23 mouse cellular contexts compared by ENCODE assay signal in the genomic region with DNA sequence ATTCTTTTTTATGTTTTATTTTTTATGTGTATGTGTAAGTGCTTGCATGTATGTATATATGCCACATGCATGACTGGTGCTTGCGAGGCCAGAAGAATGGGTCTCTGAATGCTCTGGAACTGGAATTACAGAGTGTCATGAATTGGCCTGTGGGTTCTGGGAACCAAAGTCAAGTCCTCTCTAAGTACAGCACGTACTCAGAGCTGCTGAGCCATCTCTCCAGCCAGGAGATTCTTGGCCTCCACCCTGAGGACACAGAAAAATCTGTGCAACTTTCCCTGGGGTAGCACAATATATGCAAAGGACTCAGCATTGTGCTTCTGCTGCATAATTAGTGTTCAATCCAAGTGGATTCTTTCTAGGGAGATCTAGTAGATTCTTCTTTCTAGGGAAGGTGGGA. TPM values are rescaled to one million over a fixed set of nuclear protein-coding genes. Genes with fewer than 3 reads are reported as not detected.
A peak's percentile ranks its signal among the peaks of the same experiment; 100 is the strongest.
DNase-seq lines count a peak whose midpoint lies in the region; ATAC-seq and TF ChIP-seq lines count a peak whose summit lies in the region.
"Had no signal": no experiment of that assay in that cellular context is flagged by ENCODE, and none has a peak within 500 bp of the region (broad histone marks: within the 10 kb centered on the region; RNA-seq: fewer than 3 reads in every experiment).

No protein-coding gene starts in this region.

- WGBS in kidney, embryonic 16.5 days = 75% methylated on average over 2 of the region's 2 CpGs
- 78% methylated on average over 2 of the region's 2 CpGs for WGBS in forebrain, embryonic 12.5 days

- no peak overlapping the region for H3K4me3 ChIP-seq in gastrocnemius, adult 2 months
- H3K4me3 ChIP-seq in kidney, embryonic 16.5 days (ENCODE audit: low read length) = no peak overlapping the region
- H3K4me3 ChIP-seq in bone marrow macrophage, adult 2 months (ENCODE audit: insufficient read depth, low read length) = no peak overlapping the region
- H3K4me3 ChIP-seq in forebrain, embryonic 12.5 days (replicated peaks) = no peak overlapping the region
- H3K4me3 ChIP-seq: embryonic facial prominence, embryonic 12.5 days; forebrain, embryonic 10.5 days; heart, embryonic 13.5 days; hindbrain, embryonic 15.5 days; midbrain, embryonic 15.5 days had no signal

- ATAC-seq in kidney, embryonic 16.5 days (ENCODE audit: low FRiP score, low TSS enrichment) = no peak
- no peak for ATAC-seq in forebrain, embryonic 12.5 days (ENCODE audit: low FRiP score)
- ATAC-seq: intestine, embryonic 16.5 days; midbrain, embryonic 15.5 days had no signal

- H3K9me3 ChIP-seq in kidney, embryonic 16.5 days (ENCODE audit: low read length) = no peaks in the 10 kb centered on the region
- no peaks in the 10 kb centered on the region for H3K9me3 ChIP-seq in forebrain, embryonic 12.5 days
- H3K9me3 ChIP-seq: embryonic facial prominence, embryonic 12.5 days; forebrain, embryonic 10.5 days; heart, embryonic 13.5 days; hindbrain, embryonic 15.5 days; midbrain, embryonic 15.5 days had no signal

- H3K27ac ChIP-seq in gastrocnemius, adult 2 months = peak overlapping the region; percentile 79
- H3K27ac ChIP-seq in kidney, embryonic 16.5 days (ENCODE audit: low read length) = peak overlapping the region; percentile 41; the same call in 1 of the 2 replicates
- H3K27ac ChIP-seq in bone marrow macrophage, adult 2 months (ENCODE audit: insufficient read depth, low read depth, low read length) = peak overlapping the region; percentile 39
- no peak overlapping the region for H3K27ac ChIP-seq in forebrain, embryonic 12.5 days
- H3K27ac ChIP-seq: embryonic facial prominence, embryonic 12.5 days; forebrain, embryonic 10.5 days; heart, embryonic 13.5 days; hindbrain, embryonic 15.5 days; midbrain, embryonic 15.5 days had no signal

- peak; percentile 73 for DNase-seq in gastrocnemius, adult 2 months
- DNase-seq in gastrocnemius, postnatal 10 days = no peak
- no peak for DNase-seq in kidney, postnatal 36 days
- DNase-seq in heart, postnatal 10 days = peak; percentile 24 to 42
- no peak for DNase-seq in lung, postnatal 14 days
- DNase-seq: adrenal gland, postnatal 10 days; cerebellum, adult 2 months; kidney, postnatal 14 days; layer of hippocampus, adult 9-11 months; liver; lung, adult 18-20 months; spleen, adult 18-20 months; thymus, postnatal 25 days had no signal

- H3K36me3 ChIP-seq in kidney, embryonic 16.5 days (ENCODE audit: insufficient read depth, low read length) = no peaks in the 10 kb centered on the region
- no peaks in the 10 kb centered on the region for H3K36me3 ChIP-seq in forebrain, embryonic 12.5 days (replicated peaks)
- H3K36me3 ChIP-seq: embryonic facial prominence, embryonic 12.5 days; forebrain, embryonic 10.5 days; heart, embryonic 13.5 days; hindbrain, embryonic 15.5 days; midbrain, embryonic 15.5 days had no signal

- intact Hi-C loops in gastrocnemius, adult 2 months (cut with DNase I) = no loop called here
- intact Hi-C loops in heart, postnatal 10 days (cut with DNase I) = no loop called here

- no peaks in the 10 kb centered on the region for H3K27me3 ChIP-seq in kidney, embryonic 16.5 days (ENCODE audit: insufficient read depth, low read length)
- no peaks in the 10 kb centered on the region for H3K27me3 ChIP-seq in forebrain, embryonic 12.5 days
- H3K27me3 ChIP-seq: embryonic facial prominence, embryonic 12.5 days; heart, embryonic 13.5 days; hindbrain, embryonic 15.5 days; midbrain, embryonic 15.5 days had no signal

- no peak for TF ChIP-seq POLR2A in bone marrow macrophage, adult 2 months (IDR thresholded peaks at IDR 0.05; ENCODE audit: borderline replicate concordance, low read depth, low read length)

- TF ChIP-seq CTCF in gastrocnemius, adult 2 months (IDR thresholded peaks at IDR 0.05) = no peak
- no peak for TF ChIP-seq CTCF in bone marrow macrophage, adult 2 months (IDR thresholded peaks at IDR 0.05; ENCODE audit: low read depth, low read length)

- no peak overlapping the region for H3K9ac ChIP-seq in kidney, embryonic 16.5 days (replicated peaks; ENCODE audit: low read length)
- H3K9ac ChIP-seq in forebrain, embryonic 12.5 days = no peak overlapping the region
- H3K9ac ChIP-seq: embryonic facial prominence, embryonic 12.5 days; heart, embryonic 13.5 days; hindbrain, embryonic 15.5 days; midbrain, embryonic 15.5 days had no signal

- H3K4me2 ChIP-seq in kidney, embryonic 16.5 days (replicated peaks; ENCODE audit: low read depth, low read length) = no peak overlapping the region
- H3K4me2 ChIP-seq in forebrain, embryonic 12.5 days = no peak overlapping the region
- H3K4me2 ChIP-seq: embryonic facial prominence, embryonic 12.5 days; heart, embryonic 13.5 days; hindbrain, embryonic 15.5 days; midbrain, embryonic 15.5 days had no signal

- H3K4me1 ChIP-seq in kidney, embryonic 16.5 days (ENCODE audit: insufficient read depth, low read length) = no peaks in the 10 kb centered on the region
- H3K4me1 ChIP-seq in bone marrow macrophage, adult 2 months (ENCODE audit: control insufficient read depth, insufficient read depth, low read length) = peaks cover 59% of the 10 kb centered on the region
- H3K4me1 ChIP-seq in forebrain, embryonic 12.5 days = 0 out of 2 replicates have a peak, but pooled peaks cover 2% of the 10 kb centered on the region
- H3K4me1 ChIP-seq: embryonic facial prominence, embryonic 12.5 days; forebrain, embryonic 10.5 days; hindbrain, embryonic 15.5 days; midbrain, embryonic 15.5 days had no signal

RNA-seq across cellular contexts. Expression of a gene that starts 8.2 kb away (rescaled TPM):
- 100 to 1,000 TPM in 1 of 2 experiments, 10 to 100 TPM in 1; 91.5 to 112 TPM for total RNA-seq in gastrocnemius, adult 2 months (2021)
- 10 to 100 TPM; 93.6 to 98.0 TPM for total RNA-seq in gastrocnemius, postnatal 10 days (2021)
- polyA plus RNA-seq in kidney, embryonic 16.5 days (2015; fragmentation: Nextera tagmentation; extraction: Ambion mirVana) = 75.7 and 77.6 TPM in 2 replicates
- 133 and 157 TPM in 2 replicates for polyA plus RNA-seq in bone marrow macrophage, adult 2 months (2012; ENCODE audit: insufficient read depth, insufficient read length, missing spikeins)
- total RNA-seq in heart, postnatal 10 days (2021) = 10 to 100 TPM; 86.2 to 92.2 TPM
- 74.6 and 74.8 TPM in 2 replicates for polyA plus RNA-seq in forebrain, embryonic 12.5 days (2016; fragmentation: Nextera tagmentation; extraction: Ambion mirVana)

RNA-seq across cellular contexts. Expression of a gene that starts 24.0 kb away (rescaled TPM):
- total RNA-seq in gastrocnemius, adult 2 months (2021) = under 1 TPM in 1 of 2 experiments, not detected in 1; 0.15 TPM
- total RNA-seq in gastrocnemius, postnatal 10 days (2021) = not detected
- 0.18 and 0.54 TPM in 2 replicates for polyA plus RNA-seq in kidney, embryonic 16.5 days (2015; fragmentation: Nextera tagmentation; extraction: Ambion mirVana)
- polyA plus RNA-seq in bone marrow macrophage, adult 2 months (2012; ENCODE audit: insufficient read depth, insufficient read length, missing spikeins) = 0.34 TPM in 1 of 2 replicates, not detected in the other
- under 1 TPM in 1 of 2 experiments, not detected in 1; 0.22 TPM for total RNA-seq in heart, postnatal 10 days (2021)
- 0.21 TPM in 1 of 2 replicates, not detected in the other for polyA plus RNA-seq in forebrain, embryonic 12.5 days (2016; fragmentation: Nextera tagmentation; extraction: Ambion mirVana)
- total RNA-seq: common myeloid progenitor, adult 5-6 weeks had no signal

Comparison
In these comparisons a context has a peak if more than half of its experiments do, and no peak if none do; other contexts are left out.
1. DNase-seq: peak in gastrocnemius, adult 2 months (single experiment) and heart, postnatal 10 days (2 of 2); none in gastrocnemius, postnatal 10 days (single experiment), kidney, postnatal 36 days (0 of 2) and lung, postnatal 14 days (single experiment).